Comparison of ENCODE assay signal across 16 mouse cellular contexts in genomic region chr5:98943776-98944175, GRCm38 (mm10).
DNase-seq lines count a peak whose midpoint lies in the region.
"Had no signal": no experiment of that assay in that cellular context is flagged by ENCODE, and none has a peak within 500 bp of the region (broad histone marks: within the 10 kb centered on the region; RNA-seq: fewer than 3 reads in every experiment).

No protein-coding gene starts in this region.

- DNase-seq in layer of hippocampus, adult 9-11 months = peak; percentile 5
- no peak for DNase-seq in layer of hippocampus, postnatal 14 days (ENCODE audit: low spot score in 2 of 2)
- DNase-seq in 3T3-L1 (ENCODE audit: low read depth, low spot score) = peak; percentile 99
- DNase-seq in adipocyte (ENCODE audit: low spot score) = peak; percentile 16
- DNase-seq in left cerebral cortex, postnatal 25 days (ENCODE audit: low spot score in 2 of 2) = peak; percentile 28 to 87
- DNase-seq in thymus, postnatal 0 days (ENCODE audit: low spot score) = no peak
- DNase-seq in adrenal gland, postnatal 10 days = no peak
- DNase-seq in lung, adult 18-20 months = no peak
- DNase-seq: adrenal gland, adult 8-10 months; cerebellum, adult 11-12 months; cerebellum, postnatal 36 days; forebrain, postnatal 0 days; gastrocnemius, postnatal 25 days; lung, adult 2 months; lung, postnatal 4 days; thymus, postnatal 36 days had no signal

- intact Hi-C loops in left cerebral cortex, postnatal 25 days (cut with DNase I) = no loop called here

Comparison
In these comparisons a context has a peak if more than half of its experiments do, and no peak if none do; other contexts are left out.
1. DNase-seq: peak in layer of hippocampus, adult 9-11 months (single experiment), 3T3-L1 (single experiment), adipocyte (single experiment) and left cerebral cortex, postnatal 25 days (2 of 2); none in layer of hippocampus, postnatal 14 days (0 of 2), thymus, postnatal 0 days (single experiment), adrenal gland, postnatal 10 days (single experiment) and lung, adult 18-20 months (0 of 2).